Mouse (Mus musculus) forebrain, embryonic 12.5 days (tissue): Measurements from ENCODE around the gene Pax5. TPM values are rescaled to one million over a fixed set of nuclear protein-coding genes. Genes with fewer than 3 reads are reported as not detected.

ENCODE experiments used
- ATAC-seq: fragments of 200-750 bp; cut with Nextera tagmentation; 2 replicates; pipeline ENCODE4 v1.8.0; 2017; ENCODE audit warnings: moderate TSS enrichment; ENCODE audit not compliant: low FRiP score
- H3K27ac ChIP-seq: fragments of 300-500 bp; sonication (generic); 2 replicates; pipeline ENCODE4 v1.5.1; 2016; ENCODE audit warnings: mild to moderate bottlenecking
- H3K27me3 ChIP-seq: fragments of 300-500 bp; sonication (generic); 2 replicates; pipeline ENCODE4 v1.6.1; 2016; ENCODE audit warnings: mild to moderate bottlenecking
- H3K36me3 ChIP-seq: fragments of 300-500 bp; sonication (generic); replicated peaks from 2 replicates; pipeline ENCODE4 v1.6.1; 2016; ENCODE audit warnings: mild to moderate bottlenecking
- H3K4me1 ChIP-seq: fragments of 300-500 bp; sonication (generic); 2 replicates; pipeline ENCODE4 v1.6.1; 2016
- H3K4me2 ChIP-seq: fragments of 300-500 bp; sonication (generic); 2 replicates; pipeline ENCODE4 v1.6.1; 2016; ENCODE audit warnings: mild to moderate bottlenecking, moderate library complexity
- H3K4me3 ChIP-seq: fragments of 300-500 bp; sonication (generic); replicated peaks from 2 replicates; pipeline ENCODE4 v1.5.1; 2016; ENCODE audit warnings: mild to moderate bottlenecking
- H3K9ac ChIP-seq: fragments of 300-500 bp; sonication (generic); 2 replicates; pipeline ENCODE4 v1.6.1; 2016; ENCODE audit warnings: mild to moderate bottlenecking
- H3K9me3 ChIP-seq: fragments of 300-500 bp; sonication (generic); 2 replicates; pipeline ENCODE4 v1.6.1; 2016
- WGBS: fragments of 180-500 bp; shearing (Covaris S2); methylation state at CpG from one replicate; pipeline ENCODE4 v1.1.7; 2016; 5-methylcytosine and 5-hydroxymethylcytosine counted together
- polyA plus RNA-seq: library from polyadenylated mRNA; unstranded; fragments of >200 nt; fragmentation: Nextera tagmentation; extraction: Ambion mirVana; gene quantifications from 2 replicates; pipeline ENCODE4 v1.2.1, GENCODE M21; 2016

Pax5 gene
- polyA plus RNA-seq, 1 experiment from 2014 or later, result 0.60 TPM

GRCm38 (mm10) chr4:44672216-44672937 is 37.9 kb downstream of the Pax5 start:
- H3K36me3 ChIP-seq, result no peaks in the 10 kb centered on the region
- H3K27me3 ChIP-seq, result peaks cover 48% of the 10 kb centered on the region
- peaks cover 8% of the 10 kb centered on the region for H3K4me1 ChIP-seq
- no peak overlapping the region for H3K27ac ChIP-seq
- no peak overlapping the region for H3K4me3 ChIP-seq
- WGBS, result 70% methylated on average over 10 of the region's 10 CpGs
- H3K9me3 ChIP-seq, result no peaks in the 10 kb centered on the region; the same call in 1 of the 2 replicates
- ATAC-seq, result no peak
- no peak overlapping the region for H3K9ac ChIP-seq
- H3K4me2 ChIP-seq, result no peak overlapping the region

- H3K4me3 ChIP-seq, result no peak overlapping the region
- H3K4me1 ChIP-seq, result peaks cover 8% of the 10 kb centered on the region
- no peak overlapping the region for H3K4me2 ChIP-seq
- WGBS, result 87% methylated on average over 3 of the region's 3 CpGs
- no peaks in the 10 kb centered on the region for H3K36me3 ChIP-seq
- H3K27ac ChIP-seq, result no peak overlapping the region
- ATAC-seq, result no peak
- H3K9me3 ChIP-seq, result no peaks in the 10 kb centered on the region; the same call in 1 of the 2 replicates
- no peak overlapping the region for H3K9ac ChIP-seq
- H3K27me3 ChIP-seq, result peaks cover 57% of the 10 kb centered on the region
These were observed 38.8 kb downstream of the Pax5 start for GRCm38 (mm10) chr4:44671486-44671885.

GRCm38 (mm10) chr4:44671035-44671434 is 39.3 kb downstream of the Pax5 start:
- ATAC-seq, result no peak
- Histone ChIP-seq H3K9ac (no peak overlapping the region), H3K27ac (no peak overlapping the region), H3K27me3 (peaks cover 61% of the 10 kb centered on the region), H3K9me3 (no peaks in the 10 kb centered on the region; the same call in 1 of the 2 replicates), H3K4me3 (no peak overlapping the region), H3K36me3 (no peaks in the 10 kb centered on the region), H3K4me2 (no peak overlapping the region), H3K4me1 (peaks cover 8% of the 10 kb centered on the region)
- WGBS, result 90% methylated on average over 2 of the region's 2 CpGs

GRCm38 (mm10) chr4:44670380-44670779 is 39.9 kb downstream of the Pax5 start:
- Histone ChIP-seq H3K4me1 (peaks cover 8% of the 10 kb centered on the region), H3K4me3 (no peak overlapping the region), H3K27ac (no peak overlapping the region), H3K9me3 (no peaks in the 10 kb centered on the region; the same call in 1 of the 2 replicates), H3K27me3 (peaks cover 68% of the 10 kb centered on the region), H3K4me2 (no peak overlapping the region), H3K36me3 (no peaks in the 10 kb centered on the region), H3K9ac (no peak overlapping the region)
- ATAC-seq, result no peak
- WGBS, result 81% methylated on average over 4 of the region's 4 CpGs

GRCm38 (mm10) chr4:44669485-44670181 is 40.7 kb downstream of the Pax5 start:
- WGBS, result 87% methylated on average over 7 of the region's 7 CpGs
- peaks cover 75% of the 10 kb centered on the region for H3K27me3 ChIP-seq

GRCm38 (mm10) chr4:44668574-44668973 is 41.7 kb downstream of the Pax5 start:
- Histone ChIP-seq H3K4me1 (peaks cover 9% of the 10 kb centered on the region), H3K4me3 (no peak overlapping the region), H3K27ac (no peak overlapping the region), H3K27me3 (peaks cover 76% of the 10 kb centered on the region), H3K9me3 (no peaks in the 10 kb centered on the region; the same call in 1 of the 2 replicates), H3K9ac (no peak overlapping the region), H3K36me3 (no peaks in the 10 kb centered on the region), H3K4me2 (no peak overlapping the region)
- ATAC-seq, result no peak
- 75% methylated on average over 6 of the region's 6 CpGs for WGBS

More at GRCm38 (mm10) chr4:44669485-44670181, 40.7 kb downstream of the Pax5 start:
- peaks cover 11% of the 10 kb centered on the region for H3K4me1 ChIP-seq
- no peaks in the 10 kb centered on the region for H3K36me3 ChIP-seq
- no peak for ATAC-seq
- H3K9ac ChIP-seq, result no peak overlapping the region
- no peak overlapping the region for H3K4me3 ChIP-seq
- no peak overlapping the region for H3K27ac ChIP-seq
- no peak overlapping the region for H3K4me2 ChIP-seq
- no peaks in the 10 kb centered on the region; the same call in 1 of the 2 replicates for H3K9me3 ChIP-seq

- Histone ChIP-seq H3K27me3 (peaks cover 76% of the 10 kb centered on the region), H3K4me2 (no peak overlapping the region), H3K27ac (no peak overlapping the region), H3K9ac (no peak overlapping the region), H3K4me1 (peaks cover 9% of the 10 kb centered on the region), H3K9me3 (no peaks in the 10 kb centered on the region; the same call in 1 of the 2 replicates), H3K36me3 (no peaks in the 10 kb centered on the region), H3K4me3 (no peak overlapping the region)
- no peak for ATAC-seq
- 62% methylated on average over 3 of the region's 3 CpGs for WGBS
These were observed 42.1 kb downstream of the Pax5 start for GRCm38 (mm10) chr4:44668172-44668571.

GRCm38 (mm10) chr4:44667369-44667768 is 42.9 kb downstream of the Pax5 start:
- H3K4me2 ChIP-seq, result no peak overlapping the region
- no peaks in the 10 kb centered on the region; the same call in 1 of the 2 replicates for H3K9me3 ChIP-seq
- H3K9ac ChIP-seq, result no peak overlapping the region
- no peak overlapping the region for H3K4me3 ChIP-seq
- 77% methylated on average over 6 of the region's 6 CpGs for WGBS
- H3K36me3 ChIP-seq, result no peaks in the 10 kb centered on the region
- no peak for ATAC-seq
- H3K27ac ChIP-seq, result no peak overlapping the region
- peaks cover 9% of the 10 kb centered on the region for H3K4me1 ChIP-seq
- H3K27me3 ChIP-seq, result peaks cover 76% of the 10 kb centered on the region

GRCm38 (mm10) chr4:44664767-44665056 is 45.6 kb downstream of the Pax5 start:
- Histone ChIP-seq H3K4me3 (peak overlapping the region; percentile 54), H3K4me1 (peaks cover 9% of the 10 kb centered on the region), H3K36me3 (no peaks in the 10 kb centered on the region), H3K9ac (peak overlapping the region; percentile 55), H3K27me3 (peaks cover 87% of the 10 kb centered on the region), H3K9me3 (no peaks in the 10 kb centered on the region; the same call in 1 of the 2 replicates), H3K4me2 (peak overlapping the region; percentile 91), H3K27ac (no peak overlapping the region)
- 19% methylated on average over 6 of the region's 6 CpGs for WGBS
- no peak for ATAC-seq

- peak overlapping the region; percentile 55 for H3K9ac ChIP-seq
- peaks cover 93% of the 10 kb centered on the region for H3K27me3 ChIP-seq
- peaks cover 9% of the 10 kb centered on the region for H3K4me1 ChIP-seq
- no peaks in the 10 kb centered on the region; the same call in 1 of the 2 replicates for H3K9me3 ChIP-seq
- H3K36me3 ChIP-seq, result no peaks in the 10 kb centered on the region
- WGBS, result under 1% methylated on average over 81 of the region's 81 CpGs
- peak overlapping the region; percentile 91 for H3K4me2 ChIP-seq
- H3K27ac ChIP-seq, result no peak overlapping the region
- H3K4me3 ChIP-seq, result peak overlapping the region; percentile 54
- peak; percentile 88 for ATAC-seq
These were observed 46.1 kb downstream of the Pax5 start for GRCm38 (mm10) chr4:44664004-44664766.

GRCm38 (mm10) chr4:44663489-44663888 is 46.8 kb downstream of the Pax5 start:
- 0 out of 2 replicates have a peak, but pooled peaks have one; percentile 27 for ATAC-seq
- peak overlapping the region; percentile 91 for H3K4me2 ChIP-seq
- H3K36me3 ChIP-seq, result no peaks in the 10 kb centered on the region
- H3K9ac ChIP-seq, result no peak overlapping the region
- H3K27me3 ChIP-seq, result peaks cover 95% of the 10 kb centered on the region
- 14% methylated on average over 10 of the region's 10 CpGs for WGBS
- no peak overlapping the region for H3K27ac ChIP-seq
- H3K4me1 ChIP-seq, result peaks cover 9% of the 10 kb centered on the region
- H3K4me3 ChIP-seq, result peak overlapping the region; percentile 54; the same call in 1 of the 2 replicates
- H3K9me3 ChIP-seq, result no peaks in the 10 kb centered on the region

- Histone ChIP-seq H3K27me3 (peaks cover 45% of the 10 kb centered on the region), H3K4me1 (peaks cover 9% of the 10 kb centered on the region), H3K4me2 (no peak overlapping the region), H3K4me3 (no peak overlapping the region), H3K9me3 (no peaks in the 10 kb centered on the region), H3K9ac (no peak overlapping the region), H3K36me3 (no peaks in the 10 kb centered on the region), H3K27ac (no peak overlapping the region)
- WGBS, result 91% methylated on average over 4 of the region's 4 CpGs
- no peak for ATAC-seq
These were observed 65.1 kb downstream of the Pax5 start for GRCm38 (mm10) chr4:44645181-44645580.
